Mouse (Mus musculus): ENCODE results near the gene Tmem237.

The Tmem237 gene

GRCm38 (mm10) chr1:59119720-59120457 is at the start of gene Tmem237:
Gene Tmem237 (minus strand): TSS chr1:59120408.
- peak; percentile 97 for ATAC-seq (ENCODE audit: insufficient number of reproducible peaks, low FRiP score, low TSS enrichment)

- ATAC-seq (ENCODE audit: insufficient number of reproducible peaks, low FRiP score, low TSS enrichment): no peak
Observed at GRCm38 (mm10) chr1:59169586-59169985, 49.4 kb upstream of the Tmem237 start.

GRCm38 (mm10) chr1:59168556-59168955 is 48.3 kb upstream of the Tmem237 start:
- ATAC-seq (ENCODE audit: insufficient number of reproducible peaks, low FRiP score, low TSS enrichment): no peak

- no peak for ATAC-seq (ENCODE audit: insufficient number of reproducible peaks, low FRiP score, low TSS enrichment)
Observed at GRCm38 (mm10) chr1:59167654-59168425, 47.6 kb upstream of the Tmem237 start.

GRCm38 (mm10) chr1:59166232-59166905 is 46.2 kb upstream of the Tmem237 start:
- ATAC-seq (ENCODE audit: insufficient number of reproducible peaks, low FRiP score, low TSS enrichment): no peak

- no peak for ATAC-seq (ENCODE audit: insufficient number of reproducible peaks, low FRiP score, low TSS enrichment)
Observed at GRCm38 (mm10) chr1:59163918-59164317, 43.7 kb upstream of the Tmem237 start.

- no peak for ATAC-seq (ENCODE audit: insufficient number of reproducible peaks, low FRiP score, low TSS enrichment)
Observed at GRCm38 (mm10) chr1:59163030-59163461, 42.8 kb upstream of the Tmem237 start, which contains the start of gene Mpp4. Gene Mpp4 (minus strand): TSS chr1:59163389.

GRCm38 (mm10) chr1:59162309-59163024 is 42.3 kb upstream of the Tmem237 start:
- ATAC-seq (ENCODE audit: insufficient number of reproducible peaks, low FRiP score, low TSS enrichment): no peak

GRCm38 (mm10) chr1:59161396-59161795 is 41.2 kb upstream of the Tmem237 start:
- no peak for ATAC-seq (ENCODE audit: insufficient number of reproducible peaks, low FRiP score, low TSS enrichment)

GRCm38 (mm10) chr1:59160871-59161270 is 40.7 kb upstream of the Tmem237 start:
- ATAC-seq (ENCODE audit: insufficient number of reproducible peaks, low FRiP score, low TSS enrichment): no peak

- ATAC-seq (ENCODE audit: insufficient number of reproducible peaks, low FRiP score, low TSS enrichment): no peak
Observed at GRCm38 (mm10) chr1:59159136-59159535, 38.9 kb upstream of the Tmem237 start.

GRCm38 (mm10) chr1:59158498-59158897 is 38.3 kb upstream of the Tmem237 start:
- ATAC-seq (ENCODE audit: insufficient number of reproducible peaks, low FRiP score, low TSS enrichment): peak; percentile 37; the same call in 1 of the 2 replicates

- ATAC-seq (ENCODE audit: insufficient number of reproducible peaks, low FRiP score, low TSS enrichment): no peak
Observed at GRCm38 (mm10) chr1:59157846-59158245, 37.6 kb upstream of the Tmem237 start.

- no peak for ATAC-seq (ENCODE audit: insufficient number of reproducible peaks, low FRiP score, low TSS enrichment)
Observed at GRCm38 (mm10) chr1:59152346-59152745, 32.1 kb upstream of the Tmem237 start.

GRCm38 (mm10) chr1:59150542-59150941 is 30.3 kb upstream of the Tmem237 start:
- no peak for ATAC-seq (ENCODE audit: insufficient number of reproducible peaks, low FRiP score, low TSS enrichment)

- ATAC-seq (ENCODE audit: insufficient number of reproducible peaks, low FRiP score, low TSS enrichment): no peak; the same call in 1 of the 2 replicates
Observed at GRCm38 (mm10) chr1:59144543-59144942, 24.3 kb upstream of the Tmem237 start.

- no peak for ATAC-seq (ENCODE audit: insufficient number of reproducible peaks, low FRiP score, low TSS enrichment)
Observed at GRCm38 (mm10) chr1:59142809-59143208, 22.6 kb upstream of the Tmem237 start.

- ATAC-seq (ENCODE audit: insufficient number of reproducible peaks, low FRiP score, low TSS enrichment): no peak
Observed at GRCm38 (mm10) chr1:59134419-59134818, 14.2 kb upstream of the Tmem237 start.

- ATAC-seq (ENCODE audit: insufficient number of reproducible peaks, low FRiP score, low TSS enrichment): no peak
Observed at GRCm38 (mm10) chr1:59128879-59129278, 8.7 kb upstream of the Tmem237 start.

GRCm38 (mm10) chr1:59125558-59125957 is 5.3 kb upstream of the Tmem237 start:
- ATAC-seq (ENCODE audit: insufficient number of reproducible peaks, low FRiP score, low TSS enrichment): no peak

Measured in cerebellum, adult (tissue).